Mouse (Mus musculus) T-cell, adult 2 months (primary cell): ENCODE measurements around the gene Apoc2.
A peak's percentile ranks its signal among the peaks of the same experiment; 100 is the strongest.

Source experiments
- DNase-seq: peaks from one replicate; pipeline ENCODE4 v3.0.0; 2022; ENCODE audit warnings: low spot score

Apoc2 gene

GRCm38 (mm10) chr7:19628536-19629360 is 49.0 kb downstream of the Apoc2 start:
- DNase-seq, result peak; percentile 99

- DNase-seq, result no peak
These were observed 49.6 kb downstream of the Apoc2 start for GRCm38 (mm10) chr7:19628192-19628535.

GRCm38 (mm10) chr7:19627721-19628120 is 50.0 kb downstream of the Apoc2 start:
- no peak for DNase-seq

- no peak for DNase-seq
These were observed 54.3 kb downstream of the Apoc2 start for GRCm38 (mm10) chr7:19623433-19623832.

GRCm38 (mm10) chr7:19622241-19622640 is 55.5 kb downstream of the Apoc2 start:
- DNase-seq, result no peak
